In genomic region chr7:79499596-79500570, GRCm38 (mm10) we compare ENCODE assay signal across 8 mouse cellular contexts. TPM values are rescaled to one million over a fixed set of nuclear protein-coding genes. Genes with fewer than 3 reads are reported as not detected.
DNase-seq lines count a peak whose midpoint lies in the region; ATAC-seq lines count a peak whose summit lies in the region.

No protein-coding gene starts in this region.

- intact Hi-C loops in heart, postnatal 25 days (cut with DNase I) = loop anchor here (5.0 kb wide), 2 partner anchors 47 to 227 kb away; no protein-coding TSS in a partner anchor

- H3K4me2 ChIP-seq in heart, embryonic 16.5 days (ENCODE audit: low read depth, low read length) = peak overlapping the region; percentile 21; the same call in 1 of the 2 replicates
- peak overlapping the region; percentile 28 for H3K4me2 ChIP-seq in stomach, embryonic 16.5 days (ENCODE audit: low read depth, low read length)

- H3K4me3 ChIP-seq in heart, embryonic 16.5 days (ENCODE audit: low read length) = peak overlapping the region; percentile 20
- peak overlapping the region; percentile 63 for H3K4me3 ChIP-seq in hindbrain, embryonic 10.5 days
- peak overlapping the region; percentile 64 for H3K4me3 ChIP-seq in midbrain, embryonic 10.5 days
- peak overlapping the region; percentile 20 for H3K4me3 ChIP-seq in stomach, embryonic 16.5 days (replicated peaks; ENCODE audit: low read length)

- WGBS in heart, embryonic 16.5 days = 1% methylated on average over 64 of the region's 72 CpGs
- under 1% methylated on average over 72 of the region's 72 CpGs for WGBS in hindbrain, embryonic 10.5 days
- 1% methylated on average over 72 of the region's 72 CpGs for WGBS in midbrain, embryonic 10.5 days
- 1% methylated on average over 72 of the region's 72 CpGs for WGBS in stomach, embryonic 16.5 days

- H3K9me3 ChIP-seq in heart, embryonic 16.5 days (replicated peaks; ENCODE audit: control insufficient read depth, low read length) = no peaks in the 10 kb centered on the region
- no peaks in the 10 kb centered on the region for H3K9me3 ChIP-seq in hindbrain, embryonic 10.5 days
- H3K9me3 ChIP-seq in midbrain, embryonic 10.5 days (replicated peaks) = no peaks in the 10 kb centered on the region
- H3K9me3 ChIP-seq in stomach, embryonic 16.5 days (replicated peaks; ENCODE audit: control insufficient read depth, low read length) = no peaks in the 10 kb centered on the region

- H3K27me3 ChIP-seq in heart, embryonic 16.5 days (ENCODE audit: control insufficient read depth, insufficient read depth, low read length) = peaks cover 98% of the 10 kb centered on the region
- H3K27me3 ChIP-seq in hindbrain, embryonic 10.5 days (ENCODE audit: insufficient read depth, poor library complexity, severe bottlenecking) = peaks cover 99% of the 10 kb centered on the region
- H3K27me3 ChIP-seq in midbrain, embryonic 10.5 days (ENCODE audit: low read depth, poor library complexity, severe bottlenecking) = peaks cover 100% of the 10 kb centered on the region
- H3K27me3 ChIP-seq in stomach, embryonic 16.5 days (ENCODE audit: control insufficient read depth, insufficient read depth, low read length) = peaks cover 95% of the 10 kb centered on the region

- H3K27ac ChIP-seq in heart, embryonic 16.5 days (ENCODE audit: low read length) = no peak overlapping the region
- peak overlapping the region; percentile 98 for H3K27ac ChIP-seq in hindbrain, embryonic 10.5 days
- peak overlapping the region; percentile 95 for H3K27ac ChIP-seq in midbrain, embryonic 10.5 days (replicated peaks)
- no peak overlapping the region for H3K27ac ChIP-seq in stomach, embryonic 16.5 days (ENCODE audit: low read length)

- no peaks in the 10 kb centered on the region for H3K36me3 ChIP-seq in heart, embryonic 16.5 days (ENCODE audit: control insufficient read depth, insufficient read depth)
- peaks cover 18% of the 10 kb centered on the region; the same call in 1 of the 2 replicates for H3K36me3 ChIP-seq in hindbrain, embryonic 10.5 days
- peaks cover 9% of the 10 kb centered on the region; the same call in 1 of the 2 replicates for H3K36me3 ChIP-seq in midbrain, embryonic 10.5 days
- no peaks in the 10 kb centered on the region for H3K36me3 ChIP-seq in stomach, embryonic 16.5 days (ENCODE audit: control insufficient read depth, insufficient read depth, low read length)

- H3K9ac ChIP-seq in heart, embryonic 16.5 days (ENCODE audit: low read length) = no peak overlapping the region
- no peak overlapping the region for H3K9ac ChIP-seq in stomach, embryonic 16.5 days (ENCODE audit: low read length)

- peaks cover 4% of the 10 kb centered on the region; the same call in 1 of the 2 replicates for H3K4me1 ChIP-seq in heart, embryonic 16.5 days (ENCODE audit: control insufficient read depth, insufficient read depth, low read length)
- peaks cover 91% of the 10 kb centered on the region for H3K4me1 ChIP-seq in hindbrain, embryonic 10.5 days (replicated peaks)
- H3K4me1 ChIP-seq in midbrain, embryonic 10.5 days = peaks cover 92% of the 10 kb centered on the region
- H3K4me1 ChIP-seq in stomach, embryonic 16.5 days (ENCODE audit: control insufficient read depth, insufficient read depth, low read length) = peaks cover 7% of the 10 kb centered on the region; the same call in 1 of the 2 replicates

- no peak for ATAC-seq in heart, embryonic 16.5 days (replicated peaks; ENCODE audit: extremely low read depth, insufficient read depth, low FRiP score)
- peak; percentile 33; the same call in 1 of the 2 replicates for ATAC-seq in stomach, embryonic 16.5 days (ENCODE audit: insufficient read depth, low FRiP score)

- DNase-seq in heart, postnatal 25 days (ENCODE audit: low spot score) = no peak
- DNase-seq in cerebellum, adult 18-20 months = peak; percentile 76 to 91
- DNase-seq in hindbrain, embryonic 10.5 days (ENCODE audit: low spot score) = peak; percentile 78
- peak; percentile 69 for DNase-seq in midbrain, embryonic 10.5 days (ENCODE audit: low spot score)
- no peak for DNase-seq in kidney, adult 8-10 months
- no peak for DNase-seq in ovary, postnatal 36 days (ENCODE audit: low spot score)

RNA-seq across cellular contexts. Expression of gene Polg, which starts 33.7 kb away (rescaled TPM):
- 27.8 and 32.5 TPM in 2 replicates for polyA plus RNA-seq in heart, embryonic 16.5 days (2015; fragmentation: Nextera tagmentation; extraction: Ambion mirVana)
- total RNA-seq in heart, postnatal 25 days (2021) = 10 to 100 TPM; 56.9 to 57.3 TPM
- 38.5 and 43.0 TPM in 2 replicates for polyA plus RNA-seq in hindbrain, embryonic 10.5 days (2016; fragmentation: Nextera tagmentation; extraction: Ambion mirVana)
- 41.3 and 43.2 TPM in 2 replicates for polyA plus RNA-seq in midbrain, embryonic 10.5 days (2016; fragmentation: Nextera tagmentation; extraction: Ambion mirVana)
- 25.4 and 30.8 TPM in 2 replicates for polyA plus RNA-seq in stomach, embryonic 16.5 days (2015; fragmentation: Nextera tagmentation; extraction: Ambion mirVana)

Comparison
In these comparisons a context has a peak if more than half of its experiments do, and no peak if none do; other contexts are left out.
1. H3K27ac ChIP-seq: peak in hindbrain, embryonic 10.5 days (single experiment) and midbrain, embryonic 10.5 days (single experiment); none in heart, embryonic 16.5 days (single experiment) and stomach, embryonic 16.5 days (single experiment).
2. DNase-seq: peak in cerebellum, adult 18-20 months (2 of 2), hindbrain, embryonic 10.5 days (single experiment) and midbrain, embryonic 10.5 days (single experiment); none in heart, postnatal 25 days (single experiment), kidney, adult 8-10 months (0 of 2) and ovary, postnatal 36 days (single experiment).
3. Peak in every context shown above with its lines, with median percentiles within 50 percentile points of each other: H3K4me3 ChIP-seq.